In genomic region chr7:92897021-92897420, GRCm38 (mm10) we compare ENCODE assay signal across 9 mouse cellular contexts. TPM values are rescaled to one million over a fixed set of nuclear protein-coding genes. Genes with fewer than 3 reads are reported as not detected.
DNase-seq lines count a peak whose midpoint lies in the region; ATAC-seq and TF ChIP-seq lines count a peak whose summit lies in the region.
"Had no signal": no experiment of that assay in that cellular context is flagged by ENCODE, and none has a peak within 500 bp of the region (broad histone marks: within the 10 kb centered on the region; RNA-seq: fewer than 3 reads in every experiment).

No protein-coding gene starts in this region.

- peak; percentile 12 for DNase-seq in kidney, adult 2 months
- DNase-seq in testis, postnatal 10 days (ENCODE audit: low spot score) = peak; percentile 42
- no peak for DNase-seq in testis, postnatal 14 days (ENCODE audit: low spot score)
- DNase-seq in retina, postnatal 7 days (ENCODE audit: low read depth, low spot score) = peak; percentile 19
- no peak for DNase-seq in layer of hippocampus, postnatal 36 days

- H3K9me3 ChIP-seq in kidney, embryonic 15.5 days (replicated peaks) = no peaks in the 10 kb centered on the region
- H3K9me3 ChIP-seq in forebrain, embryonic 12.5 days = no peaks in the 10 kb centered on the region
- H3K9me3 ChIP-seq: liver, embryonic 15.5 days had no signal

- H3K27me3 ChIP-seq in kidney, adult 2 months (replicated peaks; ENCODE audit: control insufficient read depth, insufficient read depth, low read length) = no peaks in the 10 kb centered on the region
- no peaks in the 10 kb centered on the region for H3K27me3 ChIP-seq in kidney, embryonic 15.5 days
- no peaks in the 10 kb centered on the region for H3K27me3 ChIP-seq in forebrain, embryonic 12.5 days
- H3K27me3 ChIP-seq: liver, embryonic 15.5 days had no signal

- H3K4me3 ChIP-seq in kidney, adult 2 months (ENCODE audit: insufficient read depth, low read depth, low read length) = no peak overlapping the region
- no peak overlapping the region for H3K4me3 ChIP-seq in kidney, embryonic 15.5 days (replicated peaks)
- no peak overlapping the region for H3K4me3 ChIP-seq in forebrain, embryonic 12.5 days (replicated peaks)
- H3K4me3 ChIP-seq: liver, embryonic 15.5 days had no signal

- no peak overlapping the region for H3K27ac ChIP-seq in kidney, adult 2 months (ENCODE audit: insufficient read depth, low read depth, low read length)
- no peak overlapping the region for H3K27ac ChIP-seq in kidney, embryonic 15.5 days
- H3K27ac ChIP-seq in forebrain, embryonic 12.5 days = no peak overlapping the region
- H3K27ac ChIP-seq: liver, embryonic 15.5 days had no signal

- H3K4me2 ChIP-seq in kidney, embryonic 15.5 days = no peak overlapping the region
- H3K4me2 ChIP-seq in forebrain, embryonic 12.5 days = no peak overlapping the region
- H3K4me2 ChIP-seq: liver, embryonic 15.5 days had no signal

- H3K9ac ChIP-seq in kidney, embryonic 15.5 days = no peak overlapping the region
- H3K9ac ChIP-seq in forebrain, embryonic 12.5 days = no peak overlapping the region
- H3K9ac ChIP-seq: liver, embryonic 15.5 days had no signal

- peak; percentile 55 for TF ChIP-seq CTCF in kidney, adult 2 months (conservative IDR thresholded peaks at IDR 0.05; ENCODE audit: insufficient read depth, insufficient read length, low read depth, low read length)

- no peaks in the 10 kb centered on the region for H3K4me1 ChIP-seq in kidney, adult 2 months (ENCODE audit: control insufficient read depth, insufficient read depth, low read length)
- H3K4me1 ChIP-seq in kidney, embryonic 15.5 days = no peaks in the 10 kb centered on the region
- H3K4me1 ChIP-seq in forebrain, embryonic 12.5 days = no peaks in the 10 kb centered on the region

- no peak for ATAC-seq in kidney, embryonic 15.5 days (replicated peaks; ENCODE audit: low FRiP score)
- ATAC-seq in forebrain, embryonic 12.5 days (ENCODE audit: low FRiP score) = peak; percentile 49; the same call in 1 of the 2 replicates
- ATAC-seq in activated CD4-positive, CD25-positive, alpha-beta regulatory T cell, adult 4 months = no peak

- WGBS in kidney, adult 2 months = 44% methylated on average over 2 of the region's 2 CpGs
- 49% methylated on average over 2 of the region's 2 CpGs for WGBS in kidney, embryonic 15.5 days
- WGBS in forebrain, embryonic 12.5 days = 57% methylated on average over 2 of the region's 2 CpGs

- no peak for TF ChIP-seq POLR2A in kidney, adult 2 months (IDR thresholded peaks at IDR 0.05; ENCODE audit: low read depth, low read length)

- no peaks in the 10 kb centered on the region for H3K36me3 ChIP-seq in kidney, adult 2 months (ENCODE audit: control insufficient read depth, insufficient read depth, low read length)
- H3K36me3 ChIP-seq in kidney, embryonic 15.5 days = no peaks in the 10 kb centered on the region
- no peaks in the 10 kb centered on the region for H3K36me3 ChIP-seq in forebrain, embryonic 12.5 days (replicated peaks)

RNA-seq across cellular contexts. Expression of gene Prcp, which starts 22.8 kb away (rescaled TPM):
- 37.2 TPM in 2 replicates for polyA plus RNA-seq in kidney, adult 2 months (2012; rRNA removed)
- 20.9 and 22.7 TPM in 2 replicates for polyA plus RNA-seq in kidney, embryonic 15.5 days (2015; fragmentation: Nextera tagmentation; extraction: Ambion mirVana)
- 16.6 and 18.3 TPM in 2 replicates for polyA plus RNA-seq in forebrain, embryonic 12.5 days (2016; fragmentation: Nextera tagmentation; extraction: Ambion mirVana)
- polyA plus RNA-seq in activated CD4-positive, CD25-positive, alpha-beta regulatory T cell, adult 4 months (2017; shearing (Covaris generic)) = 10 to 100 TPM; 16.3 to 22.9 TPM
- total RNA-seq in layer of hippocampus, postnatal 36 days (2021) = 1 to 10 TPM; 7.5 to 8.2 TPM

RNA-seq across cellular contexts. Expression of gene Ddias, which starts 23.0 kb away (rescaled TPM):
- 0.06 and 0.08 TPM in 2 replicates for polyA plus RNA-seq in kidney, adult 2 months (2012; rRNA removed)
- 12.2 and 16.7 TPM in 2 replicates for polyA plus RNA-seq in kidney, embryonic 15.5 days (2015; fragmentation: Nextera tagmentation; extraction: Ambion mirVana)
- polyA plus RNA-seq in forebrain, embryonic 12.5 days (2016; fragmentation: Nextera tagmentation; extraction: Ambion mirVana) = 19.7 and 21.5 TPM in 2 replicates
- polyA plus RNA-seq in activated CD4-positive, CD25-positive, alpha-beta regulatory T cell, adult 4 months (2017; shearing (Covaris generic)) = 1 to 10 TPM; 3.1 to 4.2 TPM
- under 1 TPM; 0.42 to 0.78 TPM for total RNA-seq in layer of hippocampus, postnatal 36 days (2021)

Comparison
In these comparisons a context has a peak if more than half of its experiments do, and no peak if none do; other contexts are left out.
1. DNase-seq: peak in kidney, adult 2 months (single experiment), testis, postnatal 10 days (single experiment) and retina, postnatal 7 days (single experiment); none in testis, postnatal 14 days (single experiment) and layer of hippocampus, postnatal 36 days (0 of 2).